Mouse (Mus musculus): ENCODE results near the gene Olfr1107.

The Olfr1107 gene

DNA sequence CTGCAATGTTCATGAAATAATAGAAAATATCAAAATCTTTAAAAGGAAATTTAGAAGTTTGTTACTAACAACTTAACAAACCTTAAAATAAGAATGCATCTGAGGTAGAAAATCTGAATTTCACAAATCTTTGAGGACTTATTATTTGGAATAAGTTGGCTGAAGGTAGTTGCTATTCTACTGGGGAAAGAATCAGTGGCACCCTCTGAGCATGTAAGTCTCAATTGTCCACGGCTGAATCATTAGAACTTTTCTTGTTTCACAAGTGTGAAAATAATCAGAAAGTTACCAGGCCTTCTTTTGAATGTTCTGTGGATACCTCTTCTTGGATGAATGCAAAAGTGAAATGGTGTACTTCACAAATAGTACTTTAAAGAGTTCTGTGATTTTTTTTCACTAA lies at the start of gene Olfr1107:
Gene Olfr1107 (minus strand): TSS at position 101 of the 400 bp plus-strand sequence.
- in situ Hi-C loops (cut with MboI; ENCODE audit: unreplicated experiment in 2 of 2) = no loop called here

DNA sequence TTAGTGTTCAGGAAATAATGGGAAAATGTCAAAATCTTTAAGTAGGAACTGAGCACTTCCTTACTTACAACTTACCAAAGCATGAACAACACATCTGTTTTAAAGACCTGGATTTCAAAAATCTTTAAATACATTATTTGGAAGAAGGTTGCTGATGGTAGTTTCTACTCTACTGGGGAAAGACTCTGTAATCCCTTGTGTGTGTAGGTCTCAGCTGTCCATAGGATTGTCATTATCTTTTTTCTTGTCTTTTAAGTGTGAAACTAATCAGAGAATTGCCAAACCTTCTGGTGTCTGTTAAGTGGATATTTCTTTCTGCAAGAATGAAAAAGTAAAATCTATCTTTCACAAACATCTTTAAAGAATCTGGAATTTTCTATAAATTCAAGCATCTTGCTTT lies 38.9 kb upstream of the Olfr1107 start, which contains the start of gene Olfr259:
Gene Olfr259 (minus strand): TSS at position 101 of the 400 bp plus-strand sequence.
- in situ Hi-C loops (cut with MboI; ENCODE audit: unreplicated experiment in 2 of 2) = no loop called here

DNA sequence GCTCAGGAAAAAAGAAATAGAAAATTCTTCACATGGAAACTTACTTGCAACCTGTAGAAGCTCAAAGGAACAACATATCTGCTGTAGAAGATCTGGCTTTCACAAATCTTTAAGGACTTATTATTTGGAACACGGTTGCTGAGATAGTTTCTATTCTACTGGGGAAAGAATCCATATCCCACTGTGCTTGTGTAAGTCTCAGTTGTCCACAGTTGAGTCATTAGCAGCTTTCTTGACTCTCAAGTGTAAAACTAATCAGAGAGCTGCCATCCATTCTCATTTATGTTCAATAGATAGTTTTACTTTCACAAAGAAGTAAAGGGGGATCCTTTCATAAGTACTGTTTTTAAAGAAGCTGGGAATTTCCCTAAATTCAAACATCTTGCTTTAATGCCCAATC lies 20.3 kb upstream of the Olfr1107 start, which contains the start of gene Olfr1109:
Gene Olfr1109 (minus strand): TSS at position 101 of the 400 bp plus-strand sequence.
- in situ Hi-C loops (cut with MboI; ENCODE audit: unreplicated experiment in 2 of 2) = no loop called here

DNA sequence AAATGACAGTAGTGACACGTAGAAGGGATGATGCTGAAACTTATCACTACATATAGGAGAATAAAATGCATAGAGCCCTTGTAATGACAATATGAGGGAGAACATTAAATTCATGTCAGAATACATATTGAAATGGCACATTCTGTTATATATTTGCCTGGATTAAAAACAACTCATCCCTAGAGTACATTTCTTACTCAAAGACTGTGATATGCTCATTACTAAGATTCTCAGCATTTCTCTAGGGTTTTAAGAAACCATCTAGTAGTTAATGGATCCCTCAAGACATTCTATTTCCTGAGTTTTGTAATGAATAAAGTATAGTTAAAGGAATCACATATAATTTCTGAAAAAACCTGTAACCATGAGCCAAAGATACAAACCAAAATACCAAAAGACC lies 23.4 kb downstream of the Olfr1107 start, which contains the start of gene Olfr1106:
Gene Olfr1106 (minus strand): TSS at position 101 of the 400 bp plus-strand sequence.
- in situ Hi-C loops (cut with MboI; ENCODE audit: unreplicated experiment in 2 of 2) = no loop called here

DNA sequence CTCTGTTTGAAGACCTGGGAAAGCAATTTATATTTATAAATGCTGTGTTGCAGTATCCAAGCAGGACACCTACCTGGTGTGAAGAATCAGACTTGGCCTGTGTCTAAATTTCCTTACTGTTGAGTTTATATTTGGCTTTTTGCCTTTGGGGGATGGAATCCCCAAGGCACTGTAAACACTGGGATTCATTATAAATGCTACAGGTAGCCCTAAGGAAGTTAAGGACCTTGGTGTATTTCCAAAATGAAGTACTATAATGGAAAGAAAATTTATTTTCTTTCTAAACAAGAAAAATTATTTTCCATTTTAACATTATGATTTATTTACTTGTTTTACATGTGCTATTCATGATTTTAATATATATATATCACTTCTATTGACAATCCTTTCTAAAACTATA lies 39.2 kb downstream of the Olfr1107 start, which contains the start of gene Olfr1105:
Gene Olfr1105 (minus strand): TSS at position 101 of the 400 bp plus-strand sequence.
- in situ Hi-C loops (cut with MboI; ENCODE audit: unreplicated experiment in 2 of 2) = no loop called here

DNA sequence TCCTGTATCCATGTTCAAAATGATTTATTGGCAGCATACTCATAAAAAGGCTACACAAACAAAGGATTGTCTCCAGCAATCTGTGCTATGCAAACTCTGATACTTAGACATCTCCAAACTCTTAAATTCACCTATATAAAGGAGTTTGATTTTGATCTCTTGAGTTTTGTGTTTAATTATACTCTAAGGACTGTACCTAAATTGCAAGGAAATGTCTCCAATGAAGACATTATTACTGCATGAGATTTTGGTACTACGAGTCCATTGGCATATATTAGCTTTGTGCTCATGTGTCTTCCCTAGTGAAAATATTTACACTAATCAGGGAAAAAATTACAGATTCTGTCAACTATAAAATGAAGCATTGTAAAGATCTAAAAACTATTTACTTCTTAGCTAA lies 48.6 kb downstream of the Olfr1107 start, which contains the start of gene Olfr1104:
Gene Olfr1104 (minus strand): TSS at position 101 of the 400 bp plus-strand sequence.
- in situ Hi-C loops (cut with MboI; ENCODE audit: unreplicated experiment in 2 of 2) = no loop called here

Measured in v-Abl transformed pro-B cells (cell line).